Mouse (Mus musculus) frontal cortex, postnatal 14 days (tissue): ENCODE data around the gene Ccdc93.

Experiments used
- DNase-seq, 2 experiments: peaks; one replicate each; pipeline ENCODE4 v3.0.0; 2022; ENCODE audit warnings: low spot score in 2 of 2

Gene Ccdc93

DNA sequence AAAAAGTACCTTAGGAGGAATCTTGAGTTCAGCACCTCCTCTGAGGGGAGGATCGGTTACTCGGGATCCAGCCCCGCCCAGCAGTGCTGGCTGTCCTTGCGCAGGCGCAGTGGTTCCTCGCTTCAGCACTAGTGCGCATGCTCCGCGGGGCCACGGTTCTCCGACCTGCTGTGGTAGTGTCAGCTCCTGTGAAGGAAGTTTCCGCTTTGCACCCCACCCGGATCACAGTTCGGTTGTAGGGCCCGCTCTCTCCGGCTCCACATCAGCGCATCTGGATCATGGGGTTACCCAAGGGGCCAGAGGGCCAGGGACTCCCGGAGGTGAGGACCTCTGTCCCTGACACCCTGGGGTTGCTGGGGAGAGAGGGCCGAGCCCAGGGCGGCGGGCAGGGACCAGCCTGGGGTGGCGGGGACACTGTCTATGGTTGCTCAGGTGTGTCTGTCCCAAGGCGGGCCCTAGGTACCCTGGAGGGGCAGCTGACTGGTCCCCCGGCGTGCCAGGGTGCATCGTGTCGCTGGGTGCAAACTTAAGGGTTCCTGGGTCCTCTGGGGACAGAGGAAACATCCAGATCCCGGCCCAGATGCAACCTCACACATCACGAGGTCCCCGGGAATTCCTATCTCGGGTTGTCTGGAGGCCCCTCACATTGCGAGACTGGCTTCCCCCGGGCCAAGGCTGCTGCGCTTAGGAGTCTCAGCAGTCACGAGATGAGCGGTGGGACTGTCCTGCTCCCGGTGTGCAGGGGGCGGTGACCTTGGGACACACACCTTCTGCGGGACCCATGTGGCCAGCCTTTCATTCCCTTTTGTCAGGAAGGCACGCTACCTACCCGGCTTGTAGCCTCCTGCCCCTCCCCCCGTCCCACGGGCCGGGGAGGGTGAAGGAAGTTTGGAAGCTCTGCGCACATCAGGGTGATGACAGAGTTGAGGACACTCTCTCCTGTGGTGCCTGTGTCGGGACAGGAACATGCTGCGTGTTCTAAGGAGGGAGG is at the start of gene Ccdc93:
TSS of gene Ccdc93 (plus strand) at position 112 of the 991 bp plus-strand sequence.
- DNase-seq = peak; percentile 92 to 96

DNA sequence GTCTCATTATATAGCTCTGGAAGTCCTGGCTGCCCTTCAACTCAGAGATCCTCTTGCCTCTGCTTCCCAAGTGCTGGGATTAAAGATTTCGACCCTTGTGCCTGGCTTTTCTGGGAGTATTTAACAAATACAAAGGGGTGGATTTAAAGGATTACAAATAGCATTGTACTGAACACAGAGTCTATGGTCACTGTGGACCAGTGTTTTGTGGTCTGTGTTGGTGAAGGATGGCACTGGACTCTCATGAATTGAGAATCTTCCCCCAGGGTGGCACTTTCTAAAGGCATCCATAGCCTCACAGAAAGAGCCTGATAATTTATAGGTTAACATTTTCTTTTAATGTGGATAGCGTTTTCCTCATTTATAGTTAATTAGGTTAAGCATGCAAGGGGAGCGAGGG is 49.3 kb upstream of the Ccdc93 start:
- no peak for DNase-seq

DNA sequence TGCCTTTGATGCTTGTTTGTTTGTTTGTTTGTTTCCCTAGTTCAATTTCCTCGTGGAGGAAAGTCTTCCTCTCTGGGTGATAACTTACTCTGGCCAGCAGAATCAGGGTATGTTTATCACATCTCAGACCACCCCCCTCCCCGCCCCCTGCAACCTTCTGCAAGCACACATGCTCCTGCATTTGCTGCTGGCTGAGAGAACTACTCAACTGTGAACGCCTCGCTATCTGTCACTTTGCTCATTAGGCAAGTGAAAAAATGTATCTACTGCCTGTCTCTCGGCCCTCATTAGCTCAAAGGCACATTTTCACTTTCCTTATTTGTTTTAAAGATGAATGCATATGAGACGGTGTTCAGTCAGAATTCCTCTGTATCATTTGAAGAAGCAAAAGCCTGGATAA is 42.5 kb upstream of the Ccdc93 start:
- DNase-seq = no peak

DNA sequence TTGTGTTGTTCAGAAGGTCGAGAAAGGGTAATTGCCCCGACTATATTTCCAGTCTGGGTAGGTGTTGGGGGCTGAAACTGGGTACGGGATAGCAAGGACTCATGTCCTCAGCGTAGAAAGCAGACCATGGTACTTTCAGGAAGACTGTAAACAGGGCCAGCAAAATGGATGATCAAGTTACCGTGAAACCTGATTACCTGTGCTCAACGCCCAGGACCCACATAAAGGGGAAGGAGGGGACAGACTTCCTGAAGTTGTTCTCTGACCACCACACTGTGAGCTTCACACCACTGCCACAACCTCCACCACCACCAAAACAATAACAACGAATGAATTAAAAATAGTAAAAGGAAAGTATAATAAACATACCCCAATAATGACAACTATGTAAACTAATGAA is 42.1 kb upstream of the Ccdc93 start:
- DNase-seq = no peak

DNA sequence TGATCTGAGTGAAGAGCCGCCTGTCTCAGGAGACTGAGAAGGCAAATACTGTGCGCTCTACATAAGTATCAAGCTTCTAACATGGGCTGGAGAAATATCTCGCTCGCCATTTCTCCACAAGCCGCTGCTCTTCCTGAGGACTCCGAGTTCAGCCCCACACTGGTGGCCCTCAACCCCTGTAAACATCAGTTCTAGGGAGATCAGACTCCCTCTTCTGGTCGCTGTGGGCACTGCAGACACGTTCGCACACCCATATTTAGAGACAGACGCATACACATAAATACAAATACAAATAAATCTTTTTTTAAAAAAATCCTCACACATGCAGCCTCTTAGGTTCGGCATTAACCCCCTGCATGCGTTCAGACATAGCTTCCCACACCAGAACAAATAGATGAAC is 41.3 kb upstream of the Ccdc93 start:
- no peak for DNase-seq

DNA sequence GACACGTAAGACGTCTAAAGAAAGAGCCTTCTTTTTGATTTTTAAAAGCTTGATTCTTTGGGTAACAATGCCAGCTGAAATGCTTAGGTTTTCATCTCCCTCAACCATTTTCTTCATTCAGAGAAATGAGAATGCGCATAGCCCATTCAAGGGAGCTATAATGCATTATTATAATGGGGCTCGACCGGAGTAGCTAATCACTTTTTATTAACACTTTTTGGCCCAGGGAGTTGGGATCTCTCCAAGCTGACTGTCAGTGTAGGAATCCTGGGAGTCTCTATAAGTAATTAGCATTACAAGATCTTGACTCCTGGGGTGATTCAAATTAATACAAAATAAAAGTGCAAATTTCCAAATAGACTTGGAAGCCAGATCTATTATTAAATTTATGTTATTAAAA is 40.8 kb upstream of the Ccdc93 start:
- no peak for DNase-seq

DNA sequence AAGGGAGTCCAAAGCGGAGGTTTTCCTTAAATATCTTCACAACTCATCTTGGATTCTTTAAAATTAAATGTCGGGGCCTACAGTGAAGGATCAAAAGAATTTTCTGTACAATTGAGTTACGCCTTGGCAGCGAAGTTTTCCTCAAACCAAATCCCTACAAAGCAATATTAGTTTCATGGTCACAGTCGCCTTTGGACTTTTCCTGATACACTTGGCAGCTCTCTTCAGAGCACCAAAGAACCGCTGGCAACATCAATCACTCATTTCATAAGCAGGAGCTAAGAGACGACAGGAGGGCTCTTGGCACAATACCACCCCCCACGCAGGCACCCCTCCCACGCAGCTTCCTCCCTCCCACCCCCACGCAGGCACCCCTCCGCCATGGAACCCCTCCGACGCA is 40.4 kb upstream of the Ccdc93 start:
- no peak for DNase-seq

DNA sequence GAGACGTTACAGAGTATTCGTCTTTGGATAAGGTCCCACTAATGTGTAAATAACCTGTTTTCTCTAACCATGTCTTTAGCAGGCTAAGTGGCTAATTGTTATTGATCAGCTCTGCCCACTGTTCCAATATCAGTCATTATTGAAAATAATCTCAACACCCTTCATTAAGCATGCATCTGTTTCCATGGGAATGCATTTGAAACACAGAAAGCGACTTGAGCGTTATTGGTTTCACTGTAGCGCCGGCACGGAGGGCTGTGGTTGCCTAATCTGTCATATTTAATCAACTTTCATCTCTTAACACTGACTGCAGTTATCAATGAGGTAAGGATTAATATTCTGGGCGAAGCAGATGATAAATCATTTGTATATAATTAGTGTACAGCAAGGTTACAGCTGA is 40.0 kb upstream of the Ccdc93 start:
- DNase-seq = no peak

DNA sequence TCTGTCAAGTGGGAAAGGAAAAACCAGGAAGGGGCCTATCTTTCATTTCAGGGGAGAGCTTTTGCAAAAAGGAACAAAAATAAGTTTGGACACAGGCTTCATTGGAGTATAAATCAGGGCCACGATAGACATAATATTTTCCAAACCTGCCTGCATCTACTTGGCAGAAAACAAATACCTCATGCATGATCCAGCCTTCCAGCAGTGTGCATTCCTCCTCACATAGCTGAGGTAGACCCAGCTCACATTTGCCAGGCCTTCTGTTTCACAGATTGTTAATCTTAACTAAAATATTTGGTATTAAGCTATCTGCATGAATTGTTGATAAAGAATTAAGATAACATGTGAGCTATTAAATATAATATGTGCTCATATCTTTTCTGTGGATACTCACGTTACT is 37.7 kb upstream of the Ccdc93 start:
- DNase-seq = no peak

DNA sequence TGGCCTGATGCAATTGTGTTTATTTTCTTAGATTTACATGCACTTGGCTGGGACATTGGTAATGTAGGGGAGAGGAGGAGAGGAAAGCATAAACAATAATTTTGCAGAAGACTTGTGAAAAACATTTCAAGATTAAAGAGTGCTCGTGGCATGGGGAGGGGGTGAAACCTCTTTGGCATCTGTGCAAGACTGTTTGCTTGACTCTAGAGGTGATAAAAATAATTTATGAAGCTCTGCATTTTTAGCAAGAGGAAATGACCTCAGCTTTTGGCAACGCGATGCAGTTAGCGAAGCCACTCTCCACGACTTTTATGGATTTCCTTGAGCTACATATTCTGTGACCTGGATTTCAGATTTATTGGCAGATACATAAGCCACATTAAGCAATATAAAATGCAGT is 36.1 kb upstream of the Ccdc93 start:
- no peak for DNase-seq

DNA sequence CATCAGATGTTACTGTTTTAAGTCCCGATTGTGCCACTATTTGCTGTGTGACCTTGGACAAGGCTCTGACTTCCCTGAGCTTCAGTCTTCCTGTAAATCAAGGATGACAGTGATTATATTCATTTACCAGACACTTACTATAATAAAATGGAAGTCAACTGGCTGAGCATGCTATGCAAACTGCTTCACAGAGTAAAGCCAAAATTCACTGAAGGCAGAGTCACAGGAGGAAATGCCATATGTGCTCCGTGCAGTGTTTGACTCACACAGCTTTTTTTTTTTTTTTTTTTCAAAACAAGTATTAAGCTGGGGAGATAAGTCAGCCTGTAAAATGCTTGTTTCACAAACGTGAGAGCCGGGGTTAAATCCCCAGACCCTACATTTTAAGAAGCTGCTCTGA is 34.3 kb upstream of the Ccdc93 start:
- no peak for DNase-seq

DNA sequence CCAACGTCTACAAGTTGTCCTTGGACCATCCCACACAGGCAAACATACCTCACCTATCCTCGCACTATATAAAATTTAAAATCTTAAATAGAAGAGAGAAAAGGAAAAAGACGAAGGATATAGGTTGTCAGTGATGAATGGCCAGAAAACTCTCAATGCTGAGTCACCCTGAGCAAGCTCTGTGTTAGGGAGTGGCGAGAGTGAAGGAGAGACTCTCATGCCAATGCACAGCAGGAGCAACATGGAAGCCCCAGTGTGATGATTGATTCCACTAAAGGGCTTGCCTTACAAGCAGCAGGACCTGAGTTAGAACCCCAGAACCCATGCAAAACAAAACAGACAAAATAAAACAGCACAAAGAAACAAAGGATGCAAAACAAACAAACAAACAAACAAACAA is 32.6 kb upstream of the Ccdc93 start:
- no peak for DNase-seq

DNA sequence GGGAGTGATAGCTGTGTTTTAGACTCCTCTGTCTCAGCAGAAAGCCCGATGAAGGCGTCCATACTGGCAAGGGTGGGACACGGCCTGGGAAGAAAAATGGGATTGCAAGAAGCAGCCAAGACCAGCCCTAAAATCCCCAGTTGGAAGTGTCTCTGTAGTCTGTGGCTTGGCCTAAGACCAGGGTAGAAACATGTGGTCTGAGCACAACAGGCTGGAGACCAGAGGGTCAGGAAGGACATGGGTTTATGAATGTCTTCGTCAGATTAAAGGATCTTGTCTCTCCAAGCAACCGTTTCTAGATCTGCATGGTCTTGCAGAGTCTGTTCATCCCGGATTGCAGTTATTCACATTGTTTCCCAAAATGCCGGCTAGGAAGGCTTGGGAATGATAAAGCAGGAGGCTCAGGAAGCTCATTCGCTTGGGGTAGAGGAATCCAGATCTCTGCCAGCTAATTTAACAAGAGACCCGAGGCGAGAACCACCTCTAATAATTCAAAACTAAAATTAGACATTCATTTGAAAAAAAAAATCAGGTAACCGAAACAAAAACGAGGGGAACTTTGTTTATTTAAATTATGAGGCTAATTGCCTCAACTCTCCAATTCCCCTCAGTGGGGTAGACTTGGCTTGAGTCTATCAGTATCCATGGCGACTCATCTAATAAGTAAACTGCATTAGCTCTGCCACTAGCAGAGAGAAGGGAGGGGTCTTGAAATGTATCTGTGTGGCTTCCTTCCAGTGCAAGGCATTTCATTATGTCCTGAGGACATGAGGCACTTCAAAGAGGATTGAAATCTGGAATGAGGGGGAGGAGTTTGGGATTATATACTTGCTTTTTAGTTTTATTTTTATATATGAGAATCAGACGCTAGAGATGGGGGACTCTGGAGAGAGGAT is 31.6 kb upstream of the Ccdc93 start:
- DNase-seq = no peak

DNA sequence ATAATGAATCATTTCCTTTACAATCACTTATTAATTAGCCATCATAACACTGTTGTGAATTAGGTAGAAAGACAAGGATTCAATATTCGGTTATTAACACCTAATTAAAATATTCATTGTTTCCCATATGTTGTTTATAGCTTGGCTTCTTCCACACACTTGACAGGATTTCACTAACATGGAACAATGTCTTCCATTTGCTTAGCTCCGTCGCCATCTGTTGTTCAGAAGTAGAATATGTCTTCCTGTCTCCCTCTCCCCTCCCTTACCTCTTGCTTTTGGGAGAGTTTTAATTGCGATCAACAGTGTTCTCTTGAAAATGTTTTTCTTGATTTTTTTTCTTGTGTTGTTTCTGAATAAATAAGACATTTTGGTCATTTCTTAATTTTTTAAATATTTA is 30.6 kb upstream of the Ccdc93 start:
- no peak for DNase-seq

DNA sequence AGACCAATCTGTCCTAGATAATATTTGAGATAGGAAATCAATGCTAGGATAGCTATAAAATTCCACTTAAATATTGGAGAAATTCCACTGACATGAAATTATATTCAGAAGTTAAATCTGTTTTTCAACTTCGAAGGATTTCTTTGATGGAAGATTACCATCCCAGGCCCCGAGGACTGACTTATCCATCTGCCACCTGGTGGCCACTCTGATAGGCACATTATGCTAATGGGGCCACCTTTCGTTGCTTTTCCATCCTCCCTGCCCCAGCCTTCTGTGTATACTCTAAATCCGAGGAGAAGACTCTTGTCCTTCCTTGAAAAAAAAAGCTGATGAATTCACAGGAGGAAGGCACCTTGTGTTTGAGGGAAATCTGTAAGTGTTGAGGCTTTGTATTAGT is 11.8 kb upstream of the Ccdc93 start:
- DNase-seq = peak in 1 of 2 experiments; percentile 22

DNA sequence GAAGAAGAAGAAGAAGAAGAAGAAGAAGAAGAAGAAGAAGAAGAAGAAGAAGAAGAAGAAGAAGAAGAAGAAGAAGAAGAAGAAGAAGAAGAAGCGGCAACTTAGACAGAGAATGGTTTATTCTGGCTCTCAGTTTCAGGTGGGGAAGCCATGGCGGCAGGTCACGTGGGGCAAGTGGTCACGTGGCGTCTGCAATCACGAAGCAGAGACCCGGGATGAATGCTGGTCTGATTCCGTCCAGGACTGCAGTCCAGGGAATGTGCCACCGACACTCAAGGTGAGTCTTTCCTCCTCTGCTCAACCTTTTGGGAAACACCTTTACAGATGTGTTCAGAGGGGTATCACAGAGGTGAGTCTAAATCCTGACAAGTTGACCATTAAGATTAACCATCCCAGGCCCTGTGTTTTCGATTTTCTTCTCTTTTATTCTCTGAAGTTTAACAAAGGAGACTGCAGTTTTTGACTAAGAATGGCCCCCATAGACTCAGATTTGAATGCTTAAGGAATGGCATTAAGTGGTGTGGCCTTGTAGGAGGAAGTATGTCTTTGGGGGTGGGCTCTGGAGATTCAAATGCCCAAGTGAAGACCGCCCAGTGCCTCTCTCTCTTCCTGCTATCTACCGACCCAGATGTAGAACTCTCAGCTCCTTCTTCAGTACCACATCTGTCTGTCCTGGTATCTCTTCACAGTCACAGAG is 11.1 kb upstream of the Ccdc93 start:
- no peak for DNase-seq

DNA sequence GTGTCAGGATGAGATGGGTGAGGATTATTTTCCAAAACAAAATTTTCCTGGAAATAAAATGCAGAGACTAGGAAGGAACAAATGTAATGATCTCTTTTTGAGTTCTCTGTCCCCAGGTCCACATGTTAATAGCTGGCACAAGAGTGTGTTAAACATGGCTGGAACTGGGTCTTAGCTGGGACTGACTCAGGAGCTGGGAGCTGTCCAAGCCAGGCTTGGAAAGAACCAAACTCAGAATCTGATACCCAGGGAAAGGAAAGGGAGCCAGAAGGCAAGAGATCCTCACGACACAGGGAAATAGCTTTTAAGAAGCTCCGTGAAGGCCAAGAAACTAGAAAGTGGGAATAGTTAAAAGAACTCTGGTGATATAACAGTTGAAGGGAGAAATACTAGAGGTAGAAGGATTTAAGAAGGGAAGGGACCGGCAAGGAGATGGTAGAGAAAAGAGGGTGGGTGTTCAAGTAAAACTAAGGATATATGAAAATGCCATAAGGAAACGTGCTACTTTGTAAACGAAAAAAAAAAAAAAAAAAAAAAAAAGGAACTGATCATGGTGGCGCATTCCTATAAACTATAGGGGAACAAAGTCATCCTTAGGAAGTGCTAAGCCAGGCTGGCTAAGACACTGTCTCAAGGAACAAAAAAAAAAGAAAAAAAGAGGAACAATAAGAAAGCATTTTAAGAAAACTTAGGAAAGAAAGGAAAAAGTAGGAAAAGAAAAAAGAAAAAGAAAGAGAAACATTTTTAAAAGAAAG is 489 bp upstream of the Ccdc93 start:
- DNase-seq = no peak

DNA sequence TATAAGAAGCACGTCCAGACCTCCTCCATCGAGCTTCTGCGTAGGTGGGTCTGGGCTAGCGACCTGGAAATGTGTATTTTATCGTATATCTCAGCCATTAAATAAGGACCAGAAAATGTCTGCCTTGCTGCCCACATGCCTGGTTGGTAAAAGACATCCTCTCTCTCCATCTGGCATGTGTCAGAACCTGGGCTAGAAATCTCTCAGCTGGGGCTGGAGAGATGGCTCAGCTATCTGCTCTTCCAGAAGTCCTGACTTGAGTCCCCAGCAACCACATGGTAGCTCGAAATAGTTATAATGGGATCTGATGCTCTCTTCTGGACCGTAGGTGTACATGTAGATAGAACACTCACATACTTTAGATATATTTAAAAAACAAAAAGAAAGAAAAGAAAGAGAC is 5.1 kb downstream of the Ccdc93 start:
- DNase-seq = no peak

DNA sequence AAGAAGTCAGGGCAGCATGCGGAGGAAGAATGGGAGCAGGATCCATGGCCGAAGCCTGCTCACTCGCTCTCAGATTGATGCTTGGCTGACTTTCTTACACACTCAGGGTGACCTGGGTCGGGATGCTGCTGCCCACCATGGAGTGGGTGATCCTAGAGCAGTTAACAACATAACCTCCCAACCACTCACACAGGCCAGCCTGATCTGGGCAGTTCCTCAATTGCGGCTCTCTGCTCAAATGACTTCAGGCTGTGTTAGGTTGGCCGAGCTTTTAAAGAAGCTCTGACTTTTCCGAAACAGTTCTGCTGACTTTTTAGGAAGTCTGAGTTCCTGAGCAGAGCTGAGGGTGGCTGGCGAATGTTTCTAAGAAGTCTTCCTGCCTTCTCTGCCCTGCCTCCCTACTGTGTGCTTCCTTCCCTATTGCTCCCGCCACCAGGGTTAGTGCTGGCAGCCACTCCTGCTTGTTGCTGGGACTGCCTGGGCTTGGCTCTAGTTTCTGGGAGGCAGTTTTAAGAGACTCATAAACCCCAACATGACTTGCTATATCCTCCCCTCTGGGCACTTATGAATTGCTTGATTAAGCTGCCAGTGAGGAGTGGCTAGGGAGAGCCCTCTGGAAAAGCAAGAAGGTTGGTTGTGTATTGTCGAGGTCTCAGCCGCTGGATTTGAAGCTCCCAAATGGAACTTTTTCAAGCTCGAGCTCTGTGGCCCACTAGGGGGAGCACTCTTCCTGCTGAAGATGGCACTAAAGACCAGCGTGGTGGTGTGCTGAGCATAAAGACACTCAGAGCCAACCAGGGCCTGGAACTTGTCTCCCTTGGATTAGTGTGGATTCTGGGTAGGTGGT is 9.9 kb downstream of the Ccdc93 start:
- peak in 1 of 2 experiments; percentile 73 for DNase-seq

DNA sequence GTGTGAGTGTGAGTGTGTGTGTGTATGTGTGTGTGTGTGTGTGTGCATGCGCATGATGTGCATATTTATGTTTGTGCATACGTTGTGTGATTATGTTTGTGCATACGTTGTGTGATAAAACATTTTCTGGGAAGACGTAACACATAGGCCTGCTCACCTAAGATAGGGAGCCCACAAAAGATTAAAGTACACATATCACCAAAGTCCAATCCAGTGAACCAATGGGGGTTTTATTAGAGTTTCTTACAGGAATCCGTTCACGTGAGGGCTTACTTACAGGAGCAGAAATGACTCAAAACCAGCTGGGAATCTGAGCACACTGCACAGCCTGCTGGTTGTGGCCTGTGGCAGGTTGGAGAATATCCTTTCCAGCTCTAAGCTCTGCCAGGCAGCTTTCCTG is 13.3 kb downstream of the Ccdc93 start:
- DNase-seq = no peak
